Mouse (Mus musculus) thymus, postnatal 14 days (tissue): ENCODE data around the gene Robo2.

Experiments used
- DNase-seq: peaks from one replicate; pipeline ENCODE4 v3.0.0; 2021

Gene Robo2

GRCm38 (mm10) chr16:73927481-73927880, 484.1 kb downstream of the Robo2 start:
- DNase-seq: no peak

GRCm38 (mm10) chr16:73915425-73915824, 496.2 kb downstream of the Robo2 start:
- no peak for DNase-seq

GRCm38 (mm10) chr16:73914936-73915335, 496.7 kb downstream of the Robo2 start:
- DNase-seq: no peak

- no peak for DNase-seq
Measured at GRCm38 (mm10) chr16:73908504-73908903, 503.1 kb downstream of the Robo2 start.

GRCm38 (mm10) chr16:73896856-73897255, 514.8 kb downstream of the Robo2 start:
- no peak for DNase-seq

- DNase-seq: no peak
Measured at GRCm38 (mm10) chr16:73881911-73882310, 529.7 kb downstream of the Robo2 start.

- no peak for DNase-seq
Measured at GRCm38 (mm10) chr16:73877973-73878372, 533.7 kb downstream of the Robo2 start.

- no peak for DNase-seq
Measured at GRCm38 (mm10) chr16:73874991-73875390, 536.6 kb downstream of the Robo2 start.

GRCm38 (mm10) chr16:73873828-73874558, 537.6 kb downstream of the Robo2 start:
- no peak for DNase-seq

- no peak for DNase-seq
Measured at GRCm38 (mm10) chr16:73870296-73870695, 541.3 kb downstream of the Robo2 start.

GRCm38 (mm10) chr16:73869527-73870212, 542.0 kb downstream of the Robo2 start:
- no peak for DNase-seq

- no peak for DNase-seq
Measured at GRCm38 (mm10) chr16:73864625-73865024, 547.0 kb downstream of the Robo2 start.

GRCm38 (mm10) chr16:73863748-73864147, 547.9 kb downstream of the Robo2 start:
- no peak for DNase-seq

GRCm38 (mm10) chr16:73858717-73859116, 552.9 kb downstream of the Robo2 start:
- DNase-seq: no peak

GRCm38 (mm10) chr16:73855821-73856220, 555.8 kb downstream of the Robo2 start:
- no peak for DNase-seq
